Mouse (Mus musculus): ENCODE data around the gene Gm49369.

DNA sequence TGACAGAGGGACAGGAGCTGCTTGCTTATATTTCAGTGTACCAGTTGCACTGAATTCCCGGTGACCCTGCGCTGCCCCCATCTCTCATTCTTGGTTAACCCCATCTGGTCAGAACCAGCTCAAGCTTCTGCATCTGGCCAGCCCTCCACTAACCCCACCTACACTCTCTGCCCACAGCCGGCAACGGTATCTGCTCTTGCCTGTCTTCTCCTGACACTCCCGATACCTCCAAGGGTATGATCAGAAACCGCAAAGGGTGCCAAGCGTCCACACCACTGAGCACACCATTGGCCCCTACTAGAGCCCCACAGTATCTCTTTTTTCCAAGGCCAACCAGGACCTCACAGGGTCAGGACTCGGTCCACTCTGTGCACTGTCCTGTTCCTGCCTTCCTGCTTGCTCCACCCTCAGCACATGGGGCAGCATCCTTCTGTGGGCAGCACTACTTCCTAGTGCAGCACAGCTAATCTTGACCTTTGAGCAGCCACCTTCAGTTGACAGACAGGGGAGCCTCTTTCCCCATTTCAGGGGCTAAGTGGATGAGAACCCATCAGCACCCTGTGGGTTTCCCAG is 27.7 kb downstream of the Gm49369 start:
- TF ChIP-seq POLR2AphosphoS2 (IDR thresholded peaks at IDR 0.05; ENCODE audit: insufficient read length, low read depth) (no peak), E2F4 (IDR thresholded peaks at IDR 0.05; ENCODE audit: insufficient read depth) (no peak), POLR2A (IDR thresholded peaks at IDR 0.05; ENCODE audit: insufficient read length, low read depth) (no peak), CEBPB (IDR thresholded peaks at IDR 0.05; ENCODE audit: insufficient read depth, poor library complexity, severe bottlenecking) (no peak), TCF12 (IDR thresholded peaks at IDR 0.05; ENCODE audit: insufficient read depth, poor library complexity, severe bottlenecking) (no peak), MYOD1 (IDR thresholded peaks at IDR 0.05; ENCODE audit: control insufficient read depth in 1 of 3, insufficient read length in 2 of 3, low read depth in 2 of 3) (no peak), MAX (IDR thresholded peaks at IDR 0.05; ENCODE audit: low read depth) (no peak), USF1 (IDR thresholded peaks at IDR 0.05; ENCODE audit: low read depth) (no peak), REST (IDR thresholded peaks at IDR 0.05; ENCODE audit: insufficient read depth, insufficient read length) (no peak), TCF3 (IDR thresholded peaks at IDR 0.05; ENCODE audit: insufficient read length, low read depth) (no peak), SRF (IDR thresholded peaks at IDR 0.05; ENCODE audit: control insufficient read depth, insufficient read length, low read depth) (no peak), MYOG (IDR thresholded peaks at IDR 0.05; ENCODE audit: control insufficient read depth in 1 of 3, insufficient read depth in 1 of 3, insufficient read length in 2 of 3, low read depth in 2 of 3) (no peak)

All from myocyte (in vitro differentiated cells).